Mouse (Mus musculus): ENCODE data around the gene Gm26741.

DNA sequence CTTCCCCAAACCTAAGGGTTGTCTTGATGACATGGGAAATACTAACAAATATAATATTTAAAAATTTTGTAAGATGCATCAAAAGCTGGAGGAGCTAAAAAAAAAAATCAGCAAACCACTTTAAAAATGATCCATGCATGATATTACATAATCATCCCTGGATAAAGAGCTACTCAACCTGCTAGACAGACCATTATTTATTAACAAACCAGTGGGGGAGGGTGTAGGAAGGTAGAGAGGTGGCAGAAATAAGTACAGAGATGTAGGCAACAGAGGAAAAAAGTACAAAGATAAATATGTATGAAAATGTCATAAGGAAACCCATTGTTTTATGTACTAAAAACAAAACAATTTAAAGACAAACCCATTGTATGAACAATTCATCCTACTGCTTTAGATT, 16.1 kb downstream of the Gm26741 start:
- TF ChIP-seq CTCF (IDR thresholded peaks at IDR 0.05; ENCODE audit: extremely low read depth, insufficient read depth, low read length) (no peak), POLR2A (IDR thresholded peaks at IDR 0.05; ENCODE audit: extremely low read depth, insufficient read depth, low read length) (no peak)
